Mouse (Mus musculus) embryonic stem cell, embryonic (primary cell): ENCODE measurements around the gene Mrps26.
"Not testable (repeated sequence)": the region's sequence is repeated elsewhere in the genome, so short reads cannot be mapped to it uniquely, and the experiment has no call there.

Experiments
- CTCF ChIA-PET, 4 experiments: fragments of 300-600 bp in 2 of 4; fragments of 350-600 bp in 2 of 4; sonication (Branson Sonifier 250); formaldehyde crosslinking; loops; one replicate each; lab custom pipeline; 2022; ENCODE audit warnings: inconsistent platforms in 2 of 4; lab: Charles Lee
- POLR2A ChIA-PET, 4 experiments: fragments of 300-600 bp in 2 of 4; fragments of 350-600 bp in 2 of 4; sonication (Branson Sonifier 250); formaldehyde crosslinking; loops; one replicate each; lab custom pipeline; 2022; ENCODE audit warnings: antibody characterized with exemption in 4 of 4, inconsistent platforms in 1 of 4; lab: Charles Lee

The Mrps26 gene

GRCm38 (mm10) chr2:130563212-130564055, at the start of gene Mrps26:
Mrps26 (plus strand) TSS chr2:130563742.
- CTCF ChIA-PET: interaction anchor here (0.6 to 1.9 kb wide), 39 partner anchors 12 to 647 kb away, joined by 3 to 12 read pairs (median 3); partner anchors contain the start of genes Ddrgk1 (in 1 of the 4), Fastkd5 (in 1 of the 4), Itpa (in 1 of the 4) and Pced1a (in 1 of the 4)
- POLR2A ChIA-PET: interaction anchor here in 3 of 4 experiments (0.6 to 3.3 kb wide), 68 partner anchors 9 to 646 kb away, joined by 3 to 24 read pairs (median 4); partner anchors contain the start of genes Pced1a (in 3 of the 3), Vps16 (in 3 of the 3), Ddrgk1 (in 2 of the 3) and Slc4a11 (in 2 of the 3)

DNA sequence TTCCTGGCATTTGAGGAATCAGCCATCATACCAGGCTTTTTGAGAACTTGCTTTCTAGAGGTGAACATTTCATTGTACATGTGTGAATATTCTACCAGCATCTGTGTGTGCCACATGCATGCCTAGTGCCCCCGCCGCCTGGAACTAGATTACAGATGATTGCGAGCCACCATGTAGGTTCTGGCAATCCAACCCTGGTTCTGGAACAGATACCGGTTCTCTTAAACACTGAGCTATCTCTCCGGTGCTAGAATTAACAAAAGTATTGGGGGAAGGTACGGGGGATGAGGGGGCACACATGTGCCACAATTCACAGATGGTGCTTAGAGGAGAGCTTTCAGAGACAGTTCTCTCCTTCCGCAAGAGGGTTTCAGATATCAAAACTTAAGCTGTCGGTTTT, 49.6 kb upstream of the Mrps26 start:
- ChIA-PET POLR2A (no interaction called here), CTCF (interaction anchor here in 1 of 4 experiments (0.6 kb wide), 2 partner anchors 14 to 170 kb away, joined by 3 to 4 read pairs; no protein-coding TSS in a partner anchor)

DNA sequence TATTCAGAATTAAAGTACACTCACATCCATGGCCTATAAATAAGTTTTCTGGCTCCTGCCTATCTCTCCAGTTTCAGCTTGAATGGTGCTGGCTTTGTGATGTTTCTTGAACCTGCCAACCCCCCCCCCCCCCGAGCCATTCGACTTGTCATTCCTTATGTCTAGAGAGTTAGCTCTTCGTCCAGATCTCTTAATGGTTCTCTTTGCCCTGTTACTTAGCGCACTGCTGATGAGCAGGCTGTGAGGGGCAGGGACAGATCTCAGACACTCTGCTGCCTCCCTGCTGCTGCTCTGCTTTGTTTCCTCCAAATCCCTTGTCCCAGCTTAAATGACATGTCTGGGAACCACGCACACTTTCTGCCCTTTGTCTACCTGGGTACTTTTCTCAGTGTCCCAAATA, 47.8 kb upstream of the Mrps26 start:
- ChIA-PET POLR2A (interaction anchor here in 1 of 4 experiments (0.6 kb wide), 1 partner anchor 105 kb away, joined by 3 read pairs; no protein-coding TSS in a partner anchor), CTCF (no interaction called here)

- CTCF ChIA-PET: no interaction called here
- POLR2A ChIA-PET: interaction anchor here in 2 of 4 experiments (0.6 to 1.7 kb wide), 2 partner anchors 19 to 26 kb away, joined by 3 to 4 read pairs; no protein-coding TSS in a partner anchor
Measured at GRCm38 (mm10) chr2:130521927-130522326, 41.6 kb upstream of the Mrps26 start.

- CTCF ChIA-PET: not testable (repeated sequence)
- POLR2A ChIA-PET: interaction anchor here in 2 of 4 experiments (0.5 to 0.7 kb wide), 2 partner anchors 18 to 221 kb away, joined by 3 to 4 read pairs; no protein-coding TSS in a partner anchor
Measured at GRCm38 (mm10) chr2:130525480-130525879, 38.1 kb upstream of the Mrps26 start.

GRCm38 (mm10) chr2:130528457-130528856, 35.1 kb upstream of the Mrps26 start:
- ChIA-PET POLR2A (interaction anchor here in 1 of 4 experiments (1.2 kb wide), 1 partner anchor 10 kb away, joined by 4 read pairs; no protein-coding TSS in a partner anchor), CTCF (no interaction called here)

GRCm38 (mm10) chr2:130529290-130529689, 34.3 kb upstream of the Mrps26 start:
- ChIA-PET POLR2A (interaction anchor here in 1 of 4 experiments (0.9 to 1.2 kb wide), 2 partner anchors 9 kb away, joined by 3 to 4 read pairs; no protein-coding TSS in a partner anchor), CTCF (no interaction called here)

DNA sequence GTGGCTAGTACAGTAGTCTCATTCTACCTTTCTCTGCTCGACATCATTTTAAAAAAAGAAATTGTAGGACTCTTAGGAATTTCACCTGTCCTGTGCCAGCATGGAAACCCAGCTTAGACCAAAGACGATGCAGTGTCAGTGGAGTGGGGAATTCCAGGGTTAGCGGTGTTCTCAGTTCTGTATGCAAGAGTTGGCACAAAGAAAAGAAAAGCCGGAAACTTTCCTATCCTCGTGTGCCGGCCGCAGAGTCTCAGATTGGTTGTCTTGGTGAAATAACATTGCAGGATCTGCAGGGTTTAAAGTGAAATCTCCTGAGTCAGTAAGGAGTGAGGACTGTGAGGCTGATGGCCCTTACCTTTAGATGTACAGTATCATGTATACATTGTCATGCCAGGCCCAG, 33.6 kb upstream of the Mrps26 start:
- POLR2A ChIA-PET: interaction anchor here in 1 of 4 experiments (0.9 to 1.2 kb wide), 2 partner anchors 8 to 9 kb away, joined by 3 to 4 read pairs; no protein-coding TSS in a partner anchor
- CTCF ChIA-PET: no interaction called here

- CTCF ChIA-PET: no interaction called here
Measured at GRCm38 (mm10) chr2:130532201-130532600, 31.3 kb upstream of the Mrps26 start.

DNA sequence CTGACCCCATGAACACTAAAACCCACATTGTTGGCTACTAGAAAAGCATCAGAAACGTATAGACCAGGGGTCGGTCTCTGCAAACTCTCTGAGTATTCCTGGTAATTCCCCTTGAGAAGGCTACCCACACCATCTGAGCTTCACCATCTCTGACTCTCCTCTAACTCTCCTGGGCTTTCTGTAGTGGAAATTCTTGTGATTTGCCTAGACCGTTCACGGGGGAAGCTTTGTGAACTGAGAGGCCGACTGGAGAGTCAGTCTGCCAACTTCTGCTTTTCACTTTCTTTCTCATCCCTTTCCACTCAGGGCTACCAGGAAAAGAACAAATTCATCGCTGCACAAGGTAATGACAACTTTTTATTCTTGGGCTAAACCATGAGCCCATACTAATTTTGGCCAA, 28.5 kb upstream of the Mrps26 start:
- CTCF ChIA-PET: no interaction called here
- POLR2A ChIA-PET: interaction anchor here in 1 of 4 experiments (0.6 kb wide), 1 partner anchor 179 kb away, joined by 3 read pairs; no protein-coding TSS in a partner anchor

More at GRCm38 (mm10) chr2:130532201-130532600, 31.3 kb upstream of the Mrps26 start:
- POLR2A ChIA-PET: no interaction called here

GRCm38 (mm10) chr2:130536890-130537289, 26.7 kb upstream of the Mrps26 start:
- CTCF ChIA-PET: no interaction called here
- POLR2A ChIA-PET: no interaction called here

DNA sequence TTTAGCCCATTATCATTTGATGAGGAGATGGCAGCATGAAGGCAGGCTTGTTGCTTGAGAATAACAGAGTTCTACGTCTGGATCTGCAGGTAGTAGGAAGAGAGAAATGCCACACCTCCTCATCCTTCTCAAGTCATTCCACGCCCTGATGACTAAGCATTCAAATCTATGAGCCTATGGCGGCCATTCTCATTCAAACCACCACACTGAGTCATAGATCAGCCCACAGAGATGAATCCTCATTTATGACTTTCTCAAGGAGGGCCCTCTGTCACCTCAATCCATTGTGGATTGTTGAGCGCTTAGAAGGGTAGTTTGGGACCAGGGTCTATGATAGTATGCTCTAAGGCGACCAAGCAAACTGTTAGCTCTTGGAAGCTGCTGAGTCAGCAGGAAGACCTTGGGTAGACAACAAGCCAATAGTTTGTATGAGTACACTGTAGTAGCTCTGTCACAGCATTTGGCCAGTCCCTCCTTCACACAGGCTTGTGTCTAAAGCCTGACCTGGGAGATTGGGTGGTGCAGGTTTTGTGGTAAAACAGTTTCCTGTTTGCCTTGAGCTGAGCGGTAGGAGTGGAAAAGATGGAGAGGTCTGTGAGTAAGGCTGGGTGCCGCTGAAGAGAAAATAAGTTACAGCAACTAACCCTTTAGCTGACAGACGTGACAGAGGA, 24.5 kb upstream of the Mrps26 start:
- POLR2A ChIA-PET: interaction anchor here in 1 of 4 experiments (1.1 to 1.6 kb wide), 2 partner anchors 10 to 24 kb away, joined by 4 read pairs; partner anchors contain the start of gene Mrps26
- CTCF ChIA-PET: interaction anchor here in 2 of 4 experiments (0.5 to 0.6 kb wide), 2 partner anchors 408 to 558 kb away, joined by 3 to 8 read pairs; no protein-coding TSS in a partner anchor

DNA sequence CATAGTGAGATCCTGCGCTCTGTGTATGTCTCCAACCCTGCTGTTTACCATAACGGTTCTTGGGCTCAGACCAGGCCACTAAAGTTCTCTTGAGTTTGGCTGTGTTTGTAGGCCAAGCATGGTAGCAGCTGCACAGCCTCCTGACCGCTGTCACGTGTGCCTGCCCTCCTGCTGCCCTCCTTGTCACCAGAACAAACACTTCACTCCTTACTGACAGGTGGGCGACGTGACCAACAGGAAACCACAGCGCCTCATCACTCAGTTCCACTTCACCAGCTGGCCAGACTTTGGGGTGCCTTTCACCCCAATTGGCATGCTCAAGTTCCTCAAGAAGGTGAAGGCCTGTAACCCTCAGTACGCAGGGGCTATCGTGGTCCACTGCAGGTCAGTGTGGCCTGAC, 23.3 kb upstream of the Mrps26 start:
- CTCF ChIA-PET: no interaction called here
- POLR2A ChIA-PET: no interaction called here

- ChIA-PET POLR2A (interaction anchor here in 1 of 4 experiments (1.1 kb wide), 1 partner anchor 18 kb away, joined by 3 read pairs; no protein-coding TSS in a partner anchor), CTCF (no interaction called here)
Measured at GRCm38 (mm10) chr2:130546957-130547356, 16.6 kb upstream of the Mrps26 start.

DNA sequence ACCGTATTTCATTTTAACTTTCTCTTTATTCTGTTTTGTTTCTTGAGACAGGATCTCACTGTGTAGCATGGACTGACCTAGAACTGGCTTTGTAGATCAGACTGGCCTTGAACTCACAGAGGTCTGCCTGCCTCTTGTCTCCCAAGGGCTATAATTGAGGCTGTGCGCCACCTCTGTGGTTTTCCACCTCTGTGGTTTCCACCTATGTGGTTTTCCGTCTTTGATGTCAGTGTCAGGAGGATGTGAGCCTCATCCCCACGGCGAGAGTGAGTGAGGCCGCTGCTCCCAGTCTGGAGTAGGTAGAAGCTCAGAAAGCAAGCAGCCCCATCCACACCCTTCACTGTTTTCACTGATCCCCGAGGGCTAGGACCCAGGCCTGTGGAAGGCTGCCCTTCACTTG, 8.7 kb upstream of the Mrps26 start:
- CTCF ChIA-PET: no interaction called here

DNA sequence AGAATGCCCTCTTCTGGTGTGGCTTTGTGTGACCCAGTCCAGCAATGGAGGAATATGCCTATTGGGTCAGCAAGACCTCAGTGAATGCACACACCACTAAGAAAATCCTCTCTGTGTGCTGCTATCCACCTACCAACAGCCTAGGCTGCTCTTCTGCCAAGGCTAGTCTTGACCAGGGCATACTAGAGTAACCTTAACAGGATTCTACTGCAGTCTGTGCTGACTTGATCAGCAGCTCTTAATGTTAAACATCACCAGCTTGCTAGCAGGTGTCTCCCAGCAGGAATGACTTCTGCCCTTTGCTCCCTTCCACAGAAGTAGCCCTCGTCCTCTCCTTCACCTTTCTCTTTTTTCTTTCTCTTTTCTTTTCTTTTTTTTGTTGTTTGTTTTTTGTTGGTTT, 7.2 kb upstream of the Mrps26 start:
- CTCF ChIA-PET: interaction anchor here in 3 of 4 experiments (0.6 to 1.4 kb wide), 5 partner anchors 15 to 168 kb away, joined by 3 to 5 read pairs (median 3); no protein-coding TSS in a partner anchor
- POLR2A ChIA-PET: no interaction called here

More for the DNA sequence above, 8.7 kb upstream of the Mrps26 start:
- POLR2A ChIA-PET: no interaction called here

GRCm38 (mm10) chr2:130557462-130557861, 6.1 kb upstream of the Mrps26 start:
- CTCF ChIA-PET: interaction anchor here in 3 of 4 experiments (0.6 to 1.9 kb wide), 8 partner anchors 23 to 219 kb away, joined by 3 to 10 read pairs (median 3); no protein-coding TSS in a partner anchor
- POLR2A ChIA-PET: interaction anchor here in 2 of 4 experiments (0.9 to 1.3 kb wide), 3 partner anchors 30 to 378 kb away, joined by 3 to 4 read pairs (median 3); partner anchors contain the start of gene Snrpb (in 1 of the 2)

DNA sequence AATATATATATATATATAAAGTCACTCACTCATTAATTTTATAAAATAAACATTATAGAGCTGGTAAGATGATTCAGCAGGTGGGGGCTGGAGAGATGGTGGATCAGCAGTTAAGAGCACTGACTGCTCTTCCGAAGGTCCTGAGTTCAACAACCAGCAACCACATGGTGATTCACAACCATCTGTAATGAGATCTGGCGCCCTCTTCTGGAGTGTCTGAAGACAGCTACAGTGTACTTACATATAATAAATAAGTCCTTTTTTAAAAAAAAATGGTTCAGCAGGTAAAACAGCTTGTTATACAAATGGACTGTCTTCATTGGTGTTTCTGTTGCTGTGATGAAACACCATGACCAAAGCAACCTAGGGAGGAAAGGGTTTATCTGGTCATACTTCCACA, 5.5 kb upstream of the Mrps26 start:
- CTCF ChIA-PET: interaction anchor here in 2 of 4 experiments (0.6 to 1.9 kb wide), 7 partner anchors 22 to 358 kb away, joined by 3 to 10 read pairs (median 4); no protein-coding TSS in a partner anchor
- POLR2A ChIA-PET: interaction anchor here in 1 of 4 experiments (0.8 to 1.3 kb wide), 3 partner anchors 23 to 80 kb away, joined by 3 to 4 read pairs (median 3); no protein-coding TSS in a partner anchor
